Comparison of ENCODE assay signal across 8 mouse cellular contexts in the genomic region with DNA sequence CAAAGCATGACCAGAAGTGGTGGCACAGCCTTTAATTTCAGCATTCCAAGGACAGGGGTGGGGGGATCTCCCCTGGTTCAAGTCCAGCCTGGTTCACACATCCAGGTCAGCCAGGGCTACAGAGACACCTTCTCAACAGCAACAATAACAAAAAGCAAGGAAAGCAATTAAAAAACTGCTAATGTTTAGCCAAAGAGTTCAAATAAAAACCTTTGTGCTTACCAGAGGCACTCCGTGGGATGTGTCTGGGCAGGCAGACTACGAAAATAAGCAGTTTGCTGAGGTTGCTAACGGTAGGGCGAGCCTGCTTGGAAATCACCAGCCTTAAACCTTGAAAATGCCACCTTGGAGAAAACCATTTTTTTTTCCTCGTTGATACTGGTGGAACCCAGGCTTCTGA. TPM values are rescaled to one million over a fixed set of nuclear protein-coding genes. Genes with fewer than 3 reads are reported as not detected.
DNase-seq lines count a peak whose midpoint lies in the region; ATAC-seq and TF ChIP-seq lines count a peak whose summit lies in the region.

Gene Rfc2, plus strand, starts transcription at position 221 of the 400 bp plus-strand sequence.

- no peak for DNase-seq in lung, embryonic 14.5 days
- DNase-seq in lung, postnatal 36 days, result no peak
- peak; percentile 48 for DNase-seq in embryonic facial prominence, embryonic 14.5 days (ENCODE audit: low spot score)
- no peak for DNase-seq in kidney, postnatal 0 days (ENCODE audit: low spot score)
- no peak for DNase-seq in ovary, postnatal 10 days (ENCODE audit: low spot score)
- DNase-seq in cerebellum, postnatal 36 days, result no peak

- H3K4me2 ChIP-seq in lung, embryonic 14.5 days, result no peak within 1 kb of the TSS
- no peak within 1 kb of the TSS for H3K4me2 ChIP-seq in embryonic facial prominence, embryonic 14.5 days (ENCODE audit: low read depth, low read length)
- no peak within 1 kb of the TSS for H3K4me2 ChIP-seq in heart, embryonic 15.5 days
- no peak within 1 kb of the TSS for H3K4me2 ChIP-seq in kidney, postnatal 0 days (ENCODE audit: low read length)

- no peak for ATAC-seq in lung, embryonic 14.5 days (ENCODE audit: insufficient read depth)
- ATAC-seq in embryonic facial prominence, embryonic 14.5 days (ENCODE audit: low read depth), result no peak
- ATAC-seq in heart, embryonic 15.5 days (replicated peaks; ENCODE audit: insufficient number of reproducible peaks, insufficient read depth, low FRiP score, low read depth), result no peak
- ATAC-seq in kidney, postnatal 0 days (replicated peaks; ENCODE audit: low FRiP score, low read depth), result no peak

- 0 out of 2 replicates have a peak, but pooled peaks cover 7% of the 10 kb centered on the region for H3K4me1 ChIP-seq in lung, embryonic 14.5 days (ENCODE audit: insufficient read depth)
- H3K4me1 ChIP-seq in embryonic facial prominence, embryonic 14.5 days (ENCODE audit: control insufficient read depth, insufficient read depth, low read length), result peaks cover 10% of the 10 kb centered on the region
- H3K4me1 ChIP-seq in heart, embryonic 15.5 days (replicated peaks), result peaks cover 10% of the 10 kb centered on the region
- H3K4me1 ChIP-seq in kidney, postnatal 0 days (replicated peaks; ENCODE audit: insufficient read depth, low read length), result no peaks in the 10 kb centered on the region

- H3K27me3 ChIP-seq in lung, embryonic 14.5 days (ENCODE audit: insufficient read depth, low read length), result no peaks in the 10 kb centered on the region
- no peaks in the 10 kb centered on the region for H3K27me3 ChIP-seq in embryonic facial prominence, embryonic 14.5 days (replicated peaks; ENCODE audit: control insufficient read depth, insufficient read depth, low read length)
- H3K27me3 ChIP-seq in heart, embryonic 15.5 days, result no peaks in the 10 kb centered on the region
- no peaks in the 10 kb centered on the region for H3K27me3 ChIP-seq in kidney, postnatal 0 days (ENCODE audit: insufficient read depth, low read length)

- H3K36me3 ChIP-seq in lung, embryonic 14.5 days (ENCODE audit: insufficient read depth), result peaks cover 9% of the 10 kb centered on the region; the same call in 1 of the 2 replicates
- peaks cover 4% of the 10 kb centered on the region; the same call in 1 of the 2 replicates for H3K36me3 ChIP-seq in embryonic facial prominence, embryonic 14.5 days (ENCODE audit: control insufficient read depth, insufficient read depth, low read length)
- no peaks in the 10 kb centered on the region for H3K36me3 ChIP-seq in heart, embryonic 15.5 days
- H3K36me3 ChIP-seq in kidney, postnatal 0 days (ENCODE audit: insufficient read depth, low read length), result no peaks in the 10 kb centered on the region
- H3K36me3 ChIP-seq in macrophage (ENCODE audit: inconsistent target), result no peaks in the 10 kb centered on the region

- 72% methylated on average over 5 of the region's 5 CpGs for WGBS in lung, embryonic 14.5 days
- 76% methylated on average over 5 of the region's 5 CpGs for WGBS in embryonic facial prominence, embryonic 14.5 days
- 76% methylated on average over 5 of the region's 5 CpGs for WGBS in heart, embryonic 15.5 days
- 52% methylated on average over 5 of the region's 5 CpGs for WGBS in kidney, postnatal 0 days
- WGBS in macrophage (ENCODE audit: missing documents), result 96% methylated on average over 5 of the region's 5 CpGs

- TF ChIP-seq CTCF in lung, embryonic 14.5 days (IDR thresholded peaks at IDR 0.05; ENCODE audit: low read depth), result no peak
- no peak for TF ChIP-seq CTCF in kidney, postnatal 0 days (IDR thresholded peaks at IDR 0.05; ENCODE audit: low read depth)

- no peaks in the 10 kb centered on the region for H3K9me3 ChIP-seq in lung, embryonic 14.5 days (ENCODE audit: low read depth, low read length)
- H3K9me3 ChIP-seq in embryonic facial prominence, embryonic 14.5 days (ENCODE audit: control insufficient read depth, low read length), result no peaks in the 10 kb centered on the region
- H3K9me3 ChIP-seq in heart, embryonic 15.5 days (replicated peaks), result no peaks in the 10 kb centered on the region
- no peaks in the 10 kb centered on the region for H3K9me3 ChIP-seq in kidney, postnatal 0 days (replicated peaks; ENCODE audit: low read length)

- H3K4me3 ChIP-seq in lung, embryonic 14.5 days (ENCODE audit: low read depth, low read length), result no peak within 1 kb of the TSS
- no peak within 1 kb of the TSS for H3K4me3 ChIP-seq in embryonic facial prominence, embryonic 14.5 days (ENCODE audit: low read depth, low read length)
- no peak within 1 kb of the TSS for H3K4me3 ChIP-seq in heart, embryonic 15.5 days
- H3K4me3 ChIP-seq in kidney, postnatal 0 days (replicated peaks; ENCODE audit: low read depth, low read length), result no peak within 1 kb of the TSS
- H3K4me3 ChIP-seq in macrophage (ENCODE audit: inconsistent target), result no peak within 1 kb of the TSS

- H3K79me2 ChIP-seq in macrophage (ENCODE audit: inconsistent target), result peaks cover 28% of the 10 kb centered on the region

- no peak within 1 kb of the TSS for H3K9ac ChIP-seq in lung, embryonic 14.5 days
- no peak within 1 kb of the TSS for H3K9ac ChIP-seq in embryonic facial prominence, embryonic 14.5 days (ENCODE audit: low read depth, low read length)
- H3K9ac ChIP-seq in heart, embryonic 15.5 days, result no peak within 1 kb of the TSS
- no peak within 1 kb of the TSS for H3K9ac ChIP-seq in kidney, postnatal 0 days (ENCODE audit: low read depth, low read length)

- H3K27ac ChIP-seq in lung, embryonic 14.5 days (ENCODE audit: low read depth), result no peak within 1 kb of the TSS
- H3K27ac ChIP-seq in embryonic facial prominence, embryonic 14.5 days (replicated peaks; ENCODE audit: low read depth, low read length), result peak within 1 kb of the TSS; percentile 44; the same call in 1 of the 2 replicates
- no peak within 1 kb of the TSS for H3K27ac ChIP-seq in heart, embryonic 15.5 days
- peak within 1 kb of the TSS; percentile 63 for H3K27ac ChIP-seq in kidney, postnatal 0 days
- no peak within 1 kb of the TSS for H3K27ac ChIP-seq in macrophage

RNA-seq across cellular contexts. Expression of gene Rfc2, which starts in this region (rescaled TPM):
- polyA plus RNA-seq in lung, embryonic 14.5 days (2014; fragmentation: Nextera tagmentation; extraction: Ambion mirVana), result 324 and 338 TPM in 2 replicates
- polyA plus RNA-seq in embryonic facial prominence, embryonic 14.5 days (2014; fragmentation: Nextera tagmentation; extraction: Ambion mirVana), result 224 and 240 TPM in 2 replicates
- polyA plus RNA-seq in heart, embryonic 15.5 days (2015; fragmentation: Nextera tagmentation; extraction: Ambion mirVana), result 156 and 190 TPM in 2 replicates
- 155 and 188 TPM in 2 replicates for polyA plus RNA-seq in kidney, postnatal 0 days (2015; fragmentation: Nextera tagmentation; extraction: Ambion mirVana)
- 100 to 1,000 TPM in 23 of 26 experiments, 10 to 100 TPM in 3; 50.1 to 375 (median 230) TPM for total RNA-seq in macrophage (2018; cell fraction: chromatin; rRNA removed)
- total RNA-seq in macrophage (2018; cell fraction: cytosol; rRNA removed), result 100 to 1,000 TPM in 3 of 26 experiments, 10 to 100 TPM in 23; 48.7 to 120 (median 76.1) TPM
- 100 to 1,000 TPM in 20 of 26 experiments, 10 to 100 TPM in 6; 41.1 to 290 (median 182) TPM for total RNA-seq in macrophage (2018; cell fraction: nucleus; rRNA removed)
- 65.2 to 94.5 TPM (median 74.5 TPM) in 3 replicates for polyA plus RNA-seq in macrophage (2018)

Comparison
In these comparisons a context has a peak if more than half of its experiments do, and no peak if none do; other contexts are left out.
1. H3K27ac ChIP-seq: peak in embryonic facial prominence, embryonic 14.5 days (single experiment) and kidney, postnatal 0 days (single experiment); none in lung, embryonic 14.5 days (single experiment), heart, embryonic 15.5 days (single experiment) and macrophage (single experiment).